Mouse (Mus musculus) stomach, postnatal 0 days (tissue): ENCODE results near the gene Gm16253. TPM values are rescaled to one million over a fixed set of nuclear protein-coding genes. Genes with fewer than 3 reads are reported as not detected.
A peak's percentile ranks its signal among the peaks of the same experiment; 100 is the strongest.

Experiments used
- ATAC-seq: fragments of 200-750 bp; cut with Nextera tagmentation; 2 replicates; pipeline ENCODE4 v1.8.0; 2017; ENCODE audit not compliant: low FRiP score, low TSS enrichment
- DNase-seq: peaks from one replicate; pipeline ENCODE4 v3.0.0-alpha.2; 2016; ENCODE audit warnings: low spot score
- H3K27ac ChIP-seq: fragments of 300-500 bp; sonication (generic); replicated peaks from 2 replicates; pipeline ENCODE4 v1.5.1; 2014; ENCODE audit warnings: mild to moderate bottlenecking, control low read depth
- H3K27me3 ChIP-seq: fragments of 300-500 bp; sonication (generic); 2 replicates; pipeline ENCODE4 v1.6.1; 2014; ENCODE audit warnings: low read length; ENCODE audit not compliant: control insufficient read depth, insufficient read depth
- H3K36me3 ChIP-seq: fragments of 300-500 bp; sonication (generic); 2 replicates; pipeline ENCODE4 v1.6.1; 2014; ENCODE audit warnings: low read length, mixed read lengths; ENCODE audit not compliant: control insufficient read depth, insufficient read depth
- H3K4me1 ChIP-seq: fragments of 300-500 bp; sonication (generic); replicated peaks from 2 replicates; pipeline ENCODE4 v1.6.1; 2014; ENCODE audit warnings: antibody characterized with exemption; ENCODE audit not compliant: control insufficient read depth, insufficient read depth
- H3K4me2 ChIP-seq: fragments of 300-500 bp; sonication (generic); replicated peaks from 2 replicates; pipeline ENCODE4 v1.6.1; 2014; ENCODE audit warnings: low read depth, mild to moderate bottlenecking, control low read depth, moderate library complexity
- H3K4me3 ChIP-seq: fragments of 300-500 bp; sonication (generic); 2 replicates; pipeline ENCODE4 v1.5.1; 2014; ENCODE audit warnings: low read depth, low read length, control low read depth
- H3K9ac ChIP-seq: fragments of 300-500 bp; sonication (generic); 2 replicates; pipeline ENCODE4 v1.6.1; 2014; ENCODE audit warnings: mild to moderate bottlenecking, low read length, control low read depth, mixed read lengths
- H3K9me3 ChIP-seq: fragments of 300-500 bp; sonication (generic); 2 replicates; pipeline ENCODE4 v1.6.1; 2016; ENCODE audit warnings: low read length; ENCODE audit not compliant: control insufficient read depth
- CTCF ChIP-seq: IDR thresholded peaks from 2 replicates; pipeline ENCODE4 v1.5.1; 2016; ENCODE audit warnings: antibody characterized with exemption, low read depth, mild to moderate bottlenecking, moderate library complexity
- EP300 ChIP-seq: optimal IDR thresholded peaks from 2 replicates; pipeline ENCODE3; 2016; ENCODE audit warnings: antibody characterized with exemption
- WGBS: fragments of 180-500 bp; shearing (Covaris S2); extraction: QIAGEN DNeasy Blood & Tissue Kit; methylation state at CpG from one replicate; pipeline ENCODE4 v1.1.7; 2014; 5-methylcytosine and 5-hydroxymethylcytosine counted together
- polyA plus RNA-seq: library from polyadenylated mRNA; unstranded; fragments of >200 nt; fragmentation: Nextera tagmentation; extraction: Ambion mirVana; gene quantifications from 2 replicates; pipeline ENCODE4 v1.2.1, GENCODE M21; 2015

The Gm16253 gene
- polyA plus RNA-seq, 1 experiment from 2014 or later: 0.18 TPM

DNA sequence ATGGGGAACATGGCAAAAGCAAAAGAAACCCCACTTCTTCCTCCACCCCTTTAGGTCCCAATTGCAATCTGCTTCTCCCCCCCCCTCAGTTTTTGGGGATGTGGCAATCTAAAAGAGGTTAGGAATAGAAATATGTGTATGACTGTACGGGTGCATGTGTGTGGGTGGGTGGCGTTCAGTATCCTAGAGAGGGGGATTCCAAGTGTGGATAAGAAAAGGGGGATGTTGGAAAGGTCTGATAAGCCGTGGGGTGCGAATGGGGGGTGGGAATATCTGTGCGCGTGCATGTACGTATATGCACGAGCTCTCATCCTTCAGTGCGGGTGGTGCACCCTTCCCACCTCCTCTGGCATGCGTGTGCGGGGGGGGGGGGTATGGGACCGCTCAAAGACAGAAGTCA is 20.1 kb downstream of the Gm16253 start:
- no peak overlapping the region for H3K27ac ChIP-seq
- H3K9ac ChIP-seq: peak overlapping the region; percentile 63; the same call in 1 of the 2 replicates
- H3K9me3 ChIP-seq: no peaks in the 10 kb centered on the region
- no peak for ATAC-seq
- peak overlapping the region; percentile 51 for H3K4me3 ChIP-seq
- H3K4me1 ChIP-seq: 0 out of 2 replicates have a peak, but pooled peaks cover 3% of the 10 kb centered on the region
- 6% methylated on average over 11 of the region's 12 CpGs for WGBS
- no peaks in the 10 kb centered on the region for H3K27me3 ChIP-seq
- no peaks in the 10 kb centered on the region for H3K36me3 ChIP-seq
- H3K4me2 ChIP-seq: peak overlapping the region; percentile 81
- DNase-seq: no peak
- no peak for TF ChIP-seq EP300
- TF ChIP-seq CTCF: no peak

DNA sequence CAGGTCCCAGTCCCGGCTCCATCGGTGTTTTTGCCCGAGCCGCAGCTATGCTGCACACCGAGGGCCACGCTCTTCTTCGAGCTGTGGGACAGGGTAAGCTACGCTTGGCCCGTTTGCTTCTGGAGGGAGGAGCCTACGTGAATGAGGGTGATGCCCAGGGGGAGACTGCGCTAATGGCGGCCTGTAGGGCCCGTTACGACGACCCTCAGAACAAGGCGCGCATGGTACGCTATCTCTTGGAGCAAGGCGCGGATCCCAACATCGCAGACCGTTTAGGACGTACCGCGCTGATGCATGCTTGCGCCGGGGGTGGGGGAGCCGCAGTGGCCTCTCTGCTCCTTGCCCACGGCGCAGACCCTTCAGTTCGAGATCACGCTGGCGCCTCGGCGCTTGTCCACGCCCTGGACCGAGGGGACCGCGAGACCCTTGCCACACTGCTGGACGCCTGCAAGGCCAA is 20.7 kb downstream of the Gm16253 start:
- Histone ChIP-seq H3K36me3 (no peaks in the 10 kb centered on the region), H3K27ac (peak overlapping the region; percentile 67), H3K9ac (peak overlapping the region; percentile 63), H3K27me3 (no peaks in the 10 kb centered on the region), H3K4me3 (peak overlapping the region; percentile 51), H3K9me3 (no peaks in the 10 kb centered on the region), H3K4me2 (peak overlapping the region; percentile 81), H3K4me1 (0 out of 2 replicates have a peak, but pooled peaks cover 3% of the 10 kb centered on the region)
- DNase-seq: peak; percentile 27
- TF ChIP-seq CTCF (no peak), EP300 (no peak)
- ATAC-seq: no peak
- under 1% methylated on average over 40 of the region's 40 CpGs for WGBS

DNA sequence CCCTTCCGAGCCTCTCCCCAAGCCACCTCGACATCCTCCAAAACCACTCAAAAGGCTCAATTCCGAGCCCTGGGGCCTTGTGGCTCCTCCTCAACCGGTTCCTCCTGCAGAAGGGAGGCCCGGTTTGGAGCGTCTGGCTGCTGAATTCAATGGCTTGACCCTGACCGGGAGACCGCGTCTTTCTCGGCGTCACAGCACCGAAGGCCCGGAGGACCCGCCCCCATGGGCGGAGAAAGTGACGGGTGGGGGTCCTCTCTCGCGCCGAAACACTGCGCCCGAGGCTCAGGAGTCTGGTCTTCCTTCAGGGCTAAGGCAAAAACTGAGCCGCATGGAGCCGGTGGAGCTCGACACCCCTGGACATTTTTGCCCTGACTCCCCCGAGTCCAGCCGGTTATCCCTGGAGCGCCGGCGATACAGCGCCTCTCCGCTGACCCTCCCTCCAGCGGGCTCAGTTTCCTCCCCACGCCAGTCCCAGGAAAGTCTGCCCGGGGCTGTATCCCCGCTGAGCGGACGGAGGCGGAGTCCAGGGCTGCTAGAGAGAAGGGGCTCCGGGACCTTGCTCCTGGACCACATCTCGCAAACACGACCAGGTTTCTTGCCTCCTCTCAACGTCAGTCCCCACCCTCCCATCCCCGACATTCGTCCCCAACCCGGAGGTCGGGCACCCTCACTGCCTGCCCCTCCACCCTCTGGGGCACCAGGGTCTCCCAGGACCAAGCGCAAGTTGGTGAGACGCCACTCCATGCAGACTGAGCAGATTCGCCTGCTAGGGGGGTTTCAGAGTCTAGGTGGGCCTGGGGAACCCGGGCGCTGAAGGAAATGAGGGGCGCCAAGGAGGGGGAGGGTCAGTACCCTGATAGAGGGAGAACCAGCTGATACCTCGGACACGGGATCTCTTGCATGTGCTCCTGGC is 21.6 kb downstream of the Gm16253 start:
- H3K4me1 ChIP-seq: 0 out of 2 replicates have a peak, but pooled peaks cover 3% of the 10 kb centered on the region
- TF ChIP-seq CTCF (no peak), EP300 (no peak)
- peak overlapping the region; percentile 81 for H3K4me2 ChIP-seq
- WGBS: 3% methylated on average over 54 of the region's 54 CpGs
- ATAC-seq (no peak), DNase-seq (peak; percentile 58)
- peak overlapping the region; percentile 67 for H3K27ac ChIP-seq
- no peaks in the 10 kb centered on the region for H3K36me3 ChIP-seq
- H3K9ac ChIP-seq: peak overlapping the region; percentile 63
- H3K27me3 ChIP-seq: no peaks in the 10 kb centered on the region
- H3K9me3 ChIP-seq: no peaks in the 10 kb centered on the region
- peak overlapping the region; percentile 51 for H3K4me3 ChIP-seq

DNA sequence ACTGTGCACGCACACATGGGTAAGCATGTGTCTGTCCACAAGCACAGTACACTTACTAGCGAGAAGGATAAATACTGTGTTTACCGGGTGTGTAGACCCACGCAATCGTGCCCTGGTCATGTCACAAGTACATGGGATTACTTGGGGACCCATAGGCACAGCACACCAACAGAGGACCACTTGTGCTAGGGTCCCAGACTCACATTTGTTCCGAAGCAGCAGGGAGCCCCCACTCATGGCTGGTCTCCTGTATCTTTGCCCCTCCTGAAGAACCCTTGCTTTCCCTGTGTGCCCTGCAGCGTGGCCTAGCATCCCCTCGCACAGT is 22.2 kb downstream of the Gm16253 start:
- H3K4me1 ChIP-seq: 0 out of 2 replicates have a peak, but pooled peaks cover 3% of the 10 kb centered on the region
- ATAC-seq (no peak), DNase-seq (no peak)
- H3K4me2 ChIP-seq: peak overlapping the region; percentile 81
- no peaks in the 10 kb centered on the region for H3K27me3 ChIP-seq
- 0 out of 2 replicates have a peak overlapping the region, but pooled peaks have one; percentile 63 for H3K9ac ChIP-seq
- no peak overlapping the region for H3K27ac ChIP-seq
- WGBS: 63% methylated on average over 8 of the region's 8 CpGs
- no peaks in the 10 kb centered on the region for H3K9me3 ChIP-seq
- no peak for TF ChIP-seq EP300
- no peak for TF ChIP-seq CTCF
- H3K36me3 ChIP-seq: no peaks in the 10 kb centered on the region
- no peak overlapping the region for H3K4me3 ChIP-seq

DNA sequence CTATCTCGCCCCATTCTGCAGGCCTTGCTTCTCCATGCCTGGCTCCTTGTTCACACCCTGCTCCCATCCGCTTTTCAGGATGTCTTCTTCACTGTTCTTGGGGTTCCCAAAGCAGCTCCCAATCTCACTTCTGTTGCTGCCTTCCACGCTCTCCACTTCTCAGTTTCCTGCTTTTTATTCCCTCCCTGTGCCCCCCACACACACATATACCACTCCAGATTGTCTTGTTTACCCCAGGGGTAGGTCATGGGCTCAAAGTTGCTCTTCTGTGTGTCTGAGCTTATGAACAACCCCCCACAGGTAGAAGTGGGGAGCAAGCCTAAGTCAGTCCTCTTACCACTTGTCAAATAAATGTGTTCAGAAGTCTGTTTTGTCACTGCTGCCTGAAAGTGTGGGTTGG is 22.6 kb downstream of the Gm16253 start:
- Histone ChIP-seq H3K4me1 (0 out of 2 replicates have a peak, but pooled peaks cover 3% of the 10 kb centered on the region), H3K36me3 (no peaks in the 10 kb centered on the region), H3K27me3 (no peaks in the 10 kb centered on the region), H3K27ac (no peak overlapping the region), H3K9me3 (no peaks in the 10 kb centered on the region), H3K4me3 (no peak overlapping the region), H3K9ac (no peak overlapping the region), H3K4me2 (no peak overlapping the region)
- ATAC-seq: no peak
- no peak for DNase-seq
- 85% methylated on average over 3 of the region's 3 CpGs for WGBS
- TF ChIP-seq CTCF (no peak), EP300 (no peak)

DNA sequence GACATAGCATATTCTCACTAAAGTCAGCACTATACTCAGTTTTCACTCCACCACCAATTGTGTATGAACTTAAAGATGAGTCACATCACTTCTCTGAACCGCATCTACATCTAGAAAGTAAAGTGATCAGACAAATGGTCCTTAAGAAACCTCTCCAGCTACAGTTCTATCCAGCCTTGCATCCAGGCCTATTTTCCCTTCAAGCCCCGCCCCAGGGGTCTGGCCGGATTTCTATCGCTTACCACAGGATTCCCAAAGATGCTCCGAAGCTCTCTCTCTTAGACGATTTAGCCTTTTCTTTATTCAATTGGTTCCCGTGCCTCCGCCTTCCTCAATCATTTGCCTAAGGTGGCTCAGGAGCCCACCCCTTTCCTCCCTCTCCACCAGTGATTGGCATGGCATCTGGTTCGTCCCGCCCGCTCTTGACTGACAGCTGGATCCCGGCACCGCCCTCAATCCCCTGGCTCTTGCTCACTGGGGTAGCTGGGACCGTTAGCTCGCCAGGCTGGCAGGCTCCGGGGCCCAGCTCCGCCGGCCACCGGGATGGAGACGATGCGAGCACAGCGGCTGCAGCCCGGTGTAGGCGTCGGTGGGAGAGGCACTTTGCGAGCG is 24.0 kb downstream of the Gm16253 start, which contains the start of gene Lix1l:
TSS of gene Lix1l (plus strand) at position 511 of the 612 bp plus-strand sequence.
- DNase-seq (peak; percentile 88), ATAC-seq (peak; percentile 90)
- peak within 1 kb of the TSS; percentile 61 for H3K4me3 ChIP-seq
- H3K27me3 ChIP-seq: no peaks in the 10 kb centered on the region
- H3K9ac ChIP-seq: peak within 1 kb of the TSS; percentile 72
- H3K36me3 ChIP-seq: no peaks in the 10 kb centered on the region
- peak within 1 kb of the TSS; percentile 97 for H3K27ac ChIP-seq
- H3K9me3 ChIP-seq: no peaks in the 10 kb centered on the region
- WGBS: 1% methylated on average over 25 of the region's 27 CpGs
- H3K4me2 ChIP-seq: peak within 1 kb of the TSS; percentile 69
- TF ChIP-seq CTCF: no peak
- TF ChIP-seq EP300: no peak
- 0 out of 2 replicates have a peak, but pooled peaks cover 3% of the 10 kb centered on the region for H3K4me1 ChIP-seq
